Mouse (Mus musculus): ENCODE results near the gene Mrpl45.

DNA sequence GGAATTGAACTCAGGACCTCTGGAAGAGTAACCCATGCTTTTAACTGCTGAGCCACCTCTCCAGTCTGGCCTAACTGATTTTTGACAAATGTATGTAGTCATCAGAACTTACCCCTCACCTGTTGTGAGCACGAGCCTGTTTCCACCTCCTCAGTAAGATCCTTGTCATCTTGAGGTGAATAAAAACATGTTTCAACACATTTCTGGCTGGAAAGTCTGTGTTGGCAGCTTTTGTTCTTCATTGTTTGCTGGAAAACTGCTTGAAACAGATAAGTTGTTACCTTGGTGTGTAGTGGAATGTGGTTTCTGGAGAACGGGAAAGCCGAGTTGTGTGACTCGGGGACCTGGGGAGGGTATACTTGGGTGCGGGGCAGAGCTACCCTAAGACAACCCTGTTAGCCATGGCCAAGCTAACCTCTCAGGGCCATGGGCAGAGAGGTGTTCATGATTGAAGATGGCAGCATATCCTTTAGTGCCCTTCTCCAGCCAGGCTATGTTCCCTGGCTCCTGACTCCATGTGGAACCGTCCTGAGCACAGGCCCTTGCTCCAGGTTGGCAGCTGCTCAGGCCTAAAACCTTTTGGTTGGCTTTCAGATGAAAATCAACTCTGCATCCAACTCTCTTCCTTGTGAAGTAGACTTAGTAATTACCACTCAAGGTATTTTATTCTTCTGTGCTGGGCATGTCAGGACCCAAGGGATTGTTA is 56.8 kb downstream of the Mrpl45 start:
- TF ChIP-seq POLR2A (IDR thresholded peaks at IDR 0.05; ENCODE audit: extremely low read depth, insufficient read depth, low read length) (no peak), CTCF (IDR thresholded peaks at IDR 0.05; ENCODE audit: extremely low read depth, insufficient read depth, low read length) (no peak)

All from cortical plate, adult 2 months (tissue).